Mouse (Mus musculus): ENCODE results near the gene Epsti1. TPM values are rescaled to one million over a fixed set of nuclear protein-coding genes. Genes with fewer than 3 reads are reported as not detected.

Gene Epsti1
- polyA plus RNA-seq, 1 experiment from 2014 or later: 0.73 TPM

- H3K4me3 ChIP-seq (ENCODE audit: low read length): no peak overlapping the region
- WGBS: 92% methylated on average over 5 of the region's 5 CpGs
- no peaks in the 10 kb centered on the region for H3K27me3 ChIP-seq (ENCODE audit: control insufficient read depth, insufficient read depth, low read length)
- peaks cover 7% of the 10 kb centered on the region; the same call in 1 of the 2 replicates for H3K4me1 ChIP-seq (ENCODE audit: control insufficient read depth, insufficient read depth, low read length)
- no peaks in the 10 kb centered on the region for H3K36me3 ChIP-seq (ENCODE audit: control insufficient read depth, insufficient read depth, low read length)
- ATAC-seq (ENCODE audit: low FRiP score, low TSS enrichment): no peak
- no peaks in the 10 kb centered on the region for H3K9me3 ChIP-seq (ENCODE audit: control insufficient read depth, low read length)
- H3K27ac ChIP-seq (ENCODE audit: low read depth, low read length): no peak overlapping the region
- no peak overlapping the region for H3K4me2 ChIP-seq (replicated peaks; ENCODE audit: low read depth, low read length)
- H3K9ac ChIP-seq (ENCODE audit: low read depth, low read length): no peak overlapping the region
Observed at GRCm38 (mm10) chr14:77928653-77929052, 24.6 kb downstream of the Epsti1 start.

- no peak overlapping the region for H3K27ac ChIP-seq (ENCODE audit: low read depth, low read length)
- no peaks in the 10 kb centered on the region for H3K36me3 ChIP-seq (ENCODE audit: control insufficient read depth, insufficient read depth, low read length)
- H3K4me3 ChIP-seq (ENCODE audit: low read length): no peak overlapping the region
- ATAC-seq (ENCODE audit: low FRiP score, low TSS enrichment): no peak
- peaks cover 7% of the 10 kb centered on the region; the same call in 1 of the 2 replicates for H3K4me1 ChIP-seq (ENCODE audit: control insufficient read depth, insufficient read depth, low read length)
- H3K4me2 ChIP-seq (replicated peaks; ENCODE audit: low read depth, low read length): no peak overlapping the region
- no peak overlapping the region for H3K9ac ChIP-seq (ENCODE audit: low read depth, low read length)
- no peaks in the 10 kb centered on the region for H3K9me3 ChIP-seq (ENCODE audit: control insufficient read depth, low read length)
- WGBS: 69% methylated on average over 2 of the region's 2 CpGs
- H3K27me3 ChIP-seq (ENCODE audit: control insufficient read depth, insufficient read depth, low read length): no peaks in the 10 kb centered on the region
Observed at GRCm38 (mm10) chr14:77929139-77929678, 25.2 kb downstream of the Epsti1 start.

GRCm38 (mm10) chr14:77932150-77933047, 28.4 kb downstream of the Epsti1 start:
- WGBS: 36% methylated on average over 12 of the region's 12 CpGs
- peak; percentile 75; the same call in 1 of the 2 replicates for ATAC-seq (ENCODE audit: low FRiP score, low TSS enrichment)
- Histone ChIP-seq H3K9me3 (ENCODE audit: control insufficient read depth, low read length) (no peaks in the 10 kb centered on the region), H3K4me2 (replicated peaks; ENCODE audit: low read depth, low read length) (no peak overlapping the region), H3K36me3 (ENCODE audit: control insufficient read depth, insufficient read depth, low read length) (no peaks in the 10 kb centered on the region), H3K27ac (ENCODE audit: low read depth, low read length) (peak overlapping the region; percentile 30; the same call in 1 of the 2 replicates), H3K9ac (ENCODE audit: low read depth, low read length) (no peak overlapping the region), H3K4me3 (ENCODE audit: low read length) (no peak overlapping the region), H3K27me3 (ENCODE audit: control insufficient read depth, insufficient read depth, low read length) (no peaks in the 10 kb centered on the region), H3K4me1 (ENCODE audit: control insufficient read depth, insufficient read depth, low read length) (peaks cover 7% of the 10 kb centered on the region; the same call in 1 of the 2 replicates)

GRCm38 (mm10) chr14:77933243-77933642, 29.2 kb downstream of the Epsti1 start:
- no peaks in the 10 kb centered on the region for H3K27me3 ChIP-seq (ENCODE audit: control insufficient read depth, insufficient read depth, low read length)
- ATAC-seq (ENCODE audit: low FRiP score, low TSS enrichment): no peak
- H3K9ac ChIP-seq (ENCODE audit: low read depth, low read length): no peak overlapping the region
- H3K4me2 ChIP-seq (replicated peaks; ENCODE audit: low read depth, low read length): no peak overlapping the region
- no peak overlapping the region for H3K27ac ChIP-seq (ENCODE audit: low read depth, low read length)
- WGBS: 77% methylated on average over 5 of the region's 5 CpGs
- no peaks in the 10 kb centered on the region for H3K36me3 ChIP-seq (ENCODE audit: control insufficient read depth, insufficient read depth, low read length)
- peaks cover 7% of the 10 kb centered on the region; the same call in 1 of the 2 replicates for H3K4me1 ChIP-seq (ENCODE audit: control insufficient read depth, insufficient read depth, low read length)
- H3K9me3 ChIP-seq (ENCODE audit: control insufficient read depth, low read length): no peaks in the 10 kb centered on the region
- no peak overlapping the region for H3K4me3 ChIP-seq (ENCODE audit: low read length)

GRCm38 (mm10) chr14:77934431-77934830, 30.4 kb downstream of the Epsti1 start:
- H3K4me1 ChIP-seq (ENCODE audit: control insufficient read depth, insufficient read depth, low read length): peaks cover 7% of the 10 kb centered on the region; the same call in 1 of the 2 replicates
- H3K4me2 ChIP-seq (replicated peaks; ENCODE audit: low read depth, low read length): no peak overlapping the region
- ATAC-seq (ENCODE audit: low FRiP score, low TSS enrichment): no peak
- no peak overlapping the region for H3K27ac ChIP-seq (ENCODE audit: low read depth, low read length)
- H3K9me3 ChIP-seq (ENCODE audit: control insufficient read depth, low read length): no peaks in the 10 kb centered on the region
- H3K4me3 ChIP-seq (ENCODE audit: low read length): no peak overlapping the region
- H3K27me3 ChIP-seq (ENCODE audit: control insufficient read depth, insufficient read depth, low read length): no peaks in the 10 kb centered on the region
- 84% methylated on average over 3 of the region's 3 CpGs for WGBS
- no peak overlapping the region for H3K9ac ChIP-seq (ENCODE audit: low read depth, low read length)
- H3K36me3 ChIP-seq (ENCODE audit: control insufficient read depth, insufficient read depth, low read length): no peaks in the 10 kb centered on the region

GRCm38 (mm10) chr14:77941105-77941504, 37.1 kb downstream of the Epsti1 start:
- no peak for ATAC-seq (ENCODE audit: low FRiP score, low TSS enrichment)
- Histone ChIP-seq H3K9me3 (ENCODE audit: control insufficient read depth, low read length) (no peaks in the 10 kb centered on the region), H3K9ac (ENCODE audit: low read depth, low read length) (no peak overlapping the region), H3K27ac (ENCODE audit: low read depth, low read length) (no peak overlapping the region), H3K4me1 (ENCODE audit: control insufficient read depth, insufficient read depth, low read length) (no peaks in the 10 kb centered on the region), H3K4me3 (ENCODE audit: low read length) (no peak overlapping the region), H3K27me3 (ENCODE audit: control insufficient read depth, insufficient read depth, low read length) (no peaks in the 10 kb centered on the region), H3K4me2 (replicated peaks; ENCODE audit: low read depth, low read length) (no peak overlapping the region), H3K36me3 (ENCODE audit: control insufficient read depth, insufficient read depth, low read length) (no peaks in the 10 kb centered on the region)
- WGBS: 94% methylated on average over 1 of the region's 1 CpGs

- 50% methylated on average over 9 of the region's 9 CpGs for WGBS
- ATAC-seq (ENCODE audit: low FRiP score, low TSS enrichment): no peak
- H3K9me3 ChIP-seq (ENCODE audit: control insufficient read depth, low read length): no peaks in the 10 kb centered on the region
Observed at GRCm38 (mm10) chr14:77942235-77942634, 38.2 kb downstream of the Epsti1 start.

GRCm38 (mm10) chr14:77942793-77943558, 38.9 kb downstream of the Epsti1 start:
- H3K4me3 ChIP-seq (ENCODE audit: low read length): no peak overlapping the region
- H3K4me1 ChIP-seq (ENCODE audit: control insufficient read depth, insufficient read depth, low read length): no peaks in the 10 kb centered on the region
- no peaks in the 10 kb centered on the region for H3K36me3 ChIP-seq (ENCODE audit: control insufficient read depth, insufficient read depth, low read length)
- WGBS: 67% methylated on average over 15 of the region's 15 CpGs
- no peaks in the 10 kb centered on the region for H3K9me3 ChIP-seq (ENCODE audit: control insufficient read depth, low read length)
- H3K9ac ChIP-seq (ENCODE audit: low read depth, low read length): no peak overlapping the region
- H3K4me2 ChIP-seq (replicated peaks; ENCODE audit: low read depth, low read length): no peak overlapping the region
- no peak overlapping the region for H3K27ac ChIP-seq (ENCODE audit: low read depth, low read length)
- no peak for ATAC-seq (ENCODE audit: low FRiP score, low TSS enrichment)
- H3K27me3 ChIP-seq (ENCODE audit: control insufficient read depth, insufficient read depth, low read length): no peaks in the 10 kb centered on the region

More at GRCm38 (mm10) chr14:77942235-77942634, 38.2 kb downstream of the Epsti1 start:
- H3K36me3 ChIP-seq (ENCODE audit: control insufficient read depth, insufficient read depth, low read length): no peaks in the 10 kb centered on the region
- no peak overlapping the region for H3K4me3 ChIP-seq (ENCODE audit: low read length)
- H3K9ac ChIP-seq (ENCODE audit: low read depth, low read length): no peak overlapping the region
- no peak overlapping the region for H3K27ac ChIP-seq (ENCODE audit: low read depth, low read length)
- H3K4me1 ChIP-seq (ENCODE audit: control insufficient read depth, insufficient read depth, low read length): no peaks in the 10 kb centered on the region
- no peaks in the 10 kb centered on the region for H3K27me3 ChIP-seq (ENCODE audit: control insufficient read depth, insufficient read depth, low read length)
- no peak overlapping the region for H3K4me2 ChIP-seq (replicated peaks; ENCODE audit: low read depth, low read length)

Data from kidney, embryonic 14.5 days (tissue).